Mouse (Mus musculus) heart, postnatal 0 days (tissue): Measurements from ENCODE around the gene Sacm1l. TPM values are rescaled to one million over a fixed set of nuclear protein-coding genes. Genes with fewer than 3 reads are reported as not detected.

Source experiments
- ATAC-seq: fragments of 200-750 bp; cut with Nextera tagmentation; 2 replicates; pipeline ENCODE4 v1.8.0; 2017; ENCODE audit warnings: low read depth, moderate number of reproducible peaks, moderate library complexity; ENCODE audit not compliant: insufficient read depth
- DNase-seq: peaks from one replicate; pipeline ENCODE4 v3.0.0-alpha.2; 2016; ENCODE audit warnings: low spot score
- H3K27ac ChIP-seq: fragments of 300-500 bp; sonication (generic); 2 replicates; pipeline ENCODE4 v1.5.1; 2014; ENCODE audit warnings: low read depth, mild to moderate bottlenecking
- H3K27me3 ChIP-seq: fragments of 300-500 bp; sonication (generic); 2 replicates; pipeline ENCODE4 v1.6.1; 2014; ENCODE audit warnings: low read length, mixed read lengths; ENCODE audit not compliant: control insufficient read depth, insufficient read depth
- H3K36me3 ChIP-seq: fragments of 300-500 bp; sonication (generic); replicated peaks from 2 replicates; pipeline ENCODE4 v1.6.1; 2014; ENCODE audit warnings: low read length, mixed read lengths; ENCODE audit not compliant: control insufficient read depth, insufficient read depth
- H3K4me1 ChIP-seq: fragments of 300-500 bp; sonication (generic); 2 replicates; pipeline ENCODE4 v1.6.1; 2014; ENCODE audit warnings: antibody characterized with exemption; ENCODE audit not compliant: control insufficient read depth, insufficient read depth
- H3K4me2 ChIP-seq: fragments of 300-500 bp; sonication (generic); 2 replicates; pipeline ENCODE4 v1.6.1; 2014; ENCODE audit warnings: low read depth, mild to moderate bottlenecking, low read length, moderate library complexity
- H3K4me3 ChIP-seq: fragments of 300-500 bp; sonication (generic); 2 replicates; pipeline ENCODE4 v1.5.1; 2014; ENCODE audit warnings: low read depth, low read length
- H3K9ac ChIP-seq: fragments of 300-500 bp; sonication (generic); replicated peaks from 2 replicates; pipeline ENCODE4 v1.6.1; 2014; ENCODE audit warnings: low read depth, low read length, mixed read lengths
- H3K9me3 ChIP-seq: fragments of 300-500 bp; sonication (generic); replicated peaks from 2 replicates; pipeline ENCODE4 v1.6.1; 2016; ENCODE audit warnings: low read length; ENCODE audit not compliant: control insufficient read depth
- CTCF ChIP-seq: IDR thresholded peaks from 2 replicates; pipeline ENCODE4 v1.5.1; 2016; ENCODE audit warnings: antibody characterized with exemption, control low read depth, low read depth
- EP300 ChIP-seq: IDR thresholded peaks from 2 replicates; pipeline ENCODE4 v1.6.1; 2016; ENCODE audit warnings: antibody characterized with exemption, low read depth
- WGBS: fragments of 180-500 bp; shearing (Covaris S2); extraction: QIAGEN DNeasy Blood & Tissue Kit; methylation state at CpG from one replicate; pipeline ENCODE4 v1.1.7; 2014; 5-methylcytosine and 5-hydroxymethylcytosine counted together
- polyA plus RNA-seq: library from polyadenylated mRNA; unstranded; fragments of >200 nt; fragmentation: Nextera tagmentation; extraction: Ambion mirVana; gene quantifications from 2 replicates; pipeline ENCODE4 v1.2.1, GENCODE M21; 2015
- total RNA-seq: library from RNA; depleted of rRNA; stranded (reverse); fragments of >200 nt; gene quantifications from 2 replicates; pipeline ENCODE4 v1.2.3, GENCODE M21; 2014; ENCODE audit warnings: low replicate concordance

The Sacm1l gene
- total and polyA plus RNA-seq, 2 experiments from 2014 or later, result 29.9 to 38.9 TPM

- WGBS, result 69% methylated on average over 3 of the region's 3 CpGs
- Histone ChIP-seq H3K27ac (peak overlapping the region; percentile 49; the same call in 1 of the 2 replicates), H3K27me3 (no peaks in the 10 kb centered on the region), H3K4me1 (peaks cover 87% of the 10 kb centered on the region), H3K9me3 (no peaks in the 10 kb centered on the region), H3K4me3 (no peak overlapping the region), H3K4me2 (peak overlapping the region; percentile 98; the same call in 1 of the 2 replicates), H3K9ac (no peak overlapping the region), H3K36me3 (peaks cover 29% of the 10 kb centered on the region)
- ATAC-seq, result no peak
- no peak for TF ChIP-seq CTCF
- no peak for TF ChIP-seq EP300
- no peak for DNase-seq
Measured at GRCm38 (mm10) chr9:123484830-123485229, 44.7 kb upstream of the Sacm1l start.

GRCm38 (mm10) chr9:123485561-123485960, 44.0 kb upstream of the Sacm1l start:
- peaks cover 87% of the 10 kb centered on the region for H3K4me1 ChIP-seq
- H3K4me3 ChIP-seq, result no peak overlapping the region
- H3K9ac ChIP-seq, result no peak overlapping the region
- no peaks in the 10 kb centered on the region for H3K9me3 ChIP-seq
- peaks cover 29% of the 10 kb centered on the region for H3K36me3 ChIP-seq
- no peak overlapping the region for H3K4me2 ChIP-seq
- no peaks in the 10 kb centered on the region for H3K27me3 ChIP-seq
- TF ChIP-seq CTCF, result no peak
- TF ChIP-seq EP300, result no peak
- H3K27ac ChIP-seq, result no peak overlapping the region
- ATAC-seq (no peak), DNase-seq (peak; percentile 6)
- WGBS, result 66% methylated on average over 4 of the region's 4 CpGs

- Histone ChIP-seq H3K4me1 (peaks cover 88% of the 10 kb centered on the region), H3K4me2 (no peak overlapping the region), H3K36me3 (peaks cover 25% of the 10 kb centered on the region), H3K27ac (no peak overlapping the region), H3K27me3 (no peaks in the 10 kb centered on the region), H3K9me3 (no peaks in the 10 kb centered on the region), H3K9ac (no peak overlapping the region), H3K4me3 (no peak overlapping the region)
- no peak for ATAC-seq
- whole genome bisulfite sequencing, result 69% methylated on average over 3 of the region's 3 CpGs
- DNase-seq, result peak; percentile 4
- TF ChIP-seq CTCF, result no peak
- TF ChIP-seq EP300, result no peak
Measured at GRCm38 (mm10) chr9:123486635-123487034, 42.9 kb upstream of the Sacm1l start.

DNA sequence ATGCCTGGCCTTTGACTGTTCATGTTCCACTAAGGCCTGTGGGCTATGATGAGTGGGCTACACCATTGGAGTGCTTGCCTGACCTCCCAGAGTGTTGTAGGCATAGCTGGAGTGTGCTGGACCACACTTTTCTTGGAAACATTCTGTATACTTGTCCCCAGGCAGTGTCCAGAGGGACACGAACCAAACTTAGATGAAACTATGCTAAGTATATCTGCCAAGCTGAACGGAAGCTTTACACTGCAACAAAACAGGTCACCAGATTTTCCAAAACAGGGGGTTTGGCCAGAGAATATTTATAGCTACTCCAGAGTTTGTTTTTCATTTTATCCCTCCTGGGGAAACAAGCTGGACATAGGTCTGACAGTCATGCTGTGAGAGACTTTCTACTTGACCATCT, 40.5 kb upstream of the Sacm1l start:
- no peaks in the 10 kb centered on the region for H3K27me3 ChIP-seq
- H3K4me3 ChIP-seq, result no peak overlapping the region
- H3K9ac ChIP-seq, result no peak overlapping the region
- no peaks in the 10 kb centered on the region for H3K9me3 ChIP-seq
- ATAC-seq, result no peak
- 0 out of 2 replicates have a peak overlapping the region, but pooled peaks have one; percentile 10 for H3K4me2 ChIP-seq
- H3K36me3 ChIP-seq, result peaks cover 16% of the 10 kb centered on the region
- H3K4me1 ChIP-seq, result peaks cover 87% of the 10 kb centered on the region
- TF ChIP-seq CTCF (no peak), EP300 (no peak)
- DNase-seq, result no peak
- 12% methylated on average over 2 of the region's 2 CpGs for WGBS
- peak overlapping the region; percentile 84 for H3K27ac ChIP-seq

GRCm38 (mm10) chr9:123489727-123490343, 39.7 kb upstream of the Sacm1l start:
- Histone ChIP-seq H3K9me3 (no peaks in the 10 kb centered on the region), H3K4me3 (no peak overlapping the region), H3K4me2 (no peak overlapping the region), H3K9ac (no peak overlapping the region), H3K4me1 (peaks cover 83% of the 10 kb centered on the region), H3K36me3 (peaks cover 9% of the 10 kb centered on the region), H3K27me3 (no peaks in the 10 kb centered on the region), H3K27ac (peak overlapping the region; percentile 84)
- no peak for TF ChIP-seq EP300
- ATAC-seq (no peak), DNase-seq (no peak)
- 43% methylated on average over 9 of the region's 9 CpGs for WGBS

GRCm38 (mm10) chr9:123490930-123491329, 38.6 kb upstream of the Sacm1l start:
- peak; percentile 74 for TF ChIP-seq EP300
- TF ChIP-seq CTCF, result no peak
- WGBS, result 10% methylated on average over 5 of the region's 5 CpGs
- DNase-seq (peak; percentile 67), ATAC-seq (peak; percentile 69)
- H3K9me3 ChIP-seq, result no peaks in the 10 kb centered on the region
- H3K4me3 ChIP-seq, result no peak overlapping the region
- H3K27ac ChIP-seq, result peak overlapping the region; percentile 84
- H3K27me3 ChIP-seq, result no peaks in the 10 kb centered on the region
- peaks cover 5% of the 10 kb centered on the region; the same call in 1 of the 2 replicates for H3K36me3 ChIP-seq
- peaks cover 81% of the 10 kb centered on the region for H3K4me1 ChIP-seq
- H3K4me2 ChIP-seq, result peak overlapping the region; percentile 26; the same call in 1 of the 2 replicates
- no peak overlapping the region for H3K9ac ChIP-seq
